In the genomic region with DNA sequence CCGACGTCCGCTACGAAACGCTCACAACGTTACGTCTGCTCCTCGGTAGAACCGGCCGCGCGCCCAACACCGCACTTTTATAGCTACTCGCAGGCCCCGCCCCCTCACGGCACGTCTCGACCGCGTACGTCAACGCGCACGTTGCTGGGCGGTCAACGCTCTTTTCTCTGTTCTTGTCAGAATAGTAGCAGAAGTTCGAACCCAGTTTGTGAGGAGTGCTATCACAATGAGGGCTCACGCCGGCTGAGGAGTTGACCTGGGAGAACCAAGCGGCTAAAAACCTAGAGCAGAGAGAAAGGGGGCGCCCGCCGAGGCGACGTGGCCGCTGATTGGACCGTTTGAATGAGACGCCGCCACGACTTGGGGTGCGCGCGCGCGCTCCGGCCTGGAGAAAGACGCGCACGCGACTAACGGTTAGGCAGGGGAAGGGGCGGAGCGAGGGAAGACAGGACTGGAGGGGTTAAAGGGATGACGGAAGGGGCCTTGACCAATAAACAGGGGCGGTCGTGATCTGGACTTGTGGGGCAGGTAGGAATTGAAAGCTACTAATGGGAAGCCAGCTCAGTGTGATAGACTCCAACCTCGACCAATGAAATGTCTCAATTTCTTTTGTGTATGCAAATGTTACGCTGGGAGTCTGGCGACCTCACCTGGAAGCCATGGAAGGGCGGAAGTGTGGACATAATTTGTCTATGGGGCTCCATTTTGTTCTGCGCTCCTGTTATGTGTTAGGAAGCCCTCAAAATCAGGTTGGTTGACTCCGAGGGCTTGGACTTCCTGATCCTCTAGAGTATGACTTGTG, we compare ENCODE assay signal across 8 mouse cellular contexts. TPM values are rescaled to one million over a fixed set of nuclear protein-coding genes. Genes with fewer than 3 reads are reported as not detected.
A peak's percentile ranks its signal among the peaks of the same experiment; 100 is the strongest.
DNase-seq lines count a peak whose midpoint lies in the region; ATAC-seq lines count a peak whose summit lies in the region.

A gene (minus strand): TSS at position 288 of the 802 bp plus-strand sequence.

- under 1% methylated on average over 62 of the region's 62 CpGs for WGBS in lung, embryonic 16.5 days

- DNase-seq in MEL-GATA-1-ER (ENCODE audit: extremely low read depth, low read depth) = peak; percentile 100
- DNase-seq in cerebellum, adult 8-10 months = peak; percentile 98
- peak; percentile 97 for DNase-seq in forelimb bud, embryonic 11.5 days (ENCODE audit: low read depth, low spot score)
- peak; percentile 98 for DNase-seq in layer of hippocampus, adult 9-10 months (ENCODE audit: low spot score)
- peak; percentile 97 for DNase-seq in ovary, postnatal 10 days (ENCODE audit: low spot score)
- peak; percentile 98 to 99 for DNase-seq in thymus, postnatal 10 days (ENCODE audit: low spot score in 2 of 2)

- peak within 1 kb of the TSS; percentile 99 for H3K4me3 ChIP-seq in lung, embryonic 16.5 days (ENCODE audit: low read length)

- peaks cover 22% of the 10 kb centered on the region for H3K4me1 ChIP-seq in lung, embryonic 16.5 days (replicated peaks; ENCODE audit: control insufficient read depth, insufficient read depth, low read length)

- peak within 1 kb of the TSS; percentile 99 for H3K27ac ChIP-seq in lung, embryonic 16.5 days (ENCODE audit: low read length)

- peaks cover 14% of the 10 kb centered on the region for H3K36me3 ChIP-seq in lung, embryonic 16.5 days (ENCODE audit: control insufficient read depth, insufficient read depth, low read length)

- no peaks in the 10 kb centered on the region for H3K9me3 ChIP-seq in lung, embryonic 16.5 days (ENCODE audit: control insufficient read depth, low read length)

- peak; percentile 95 for ATAC-seq in hematopoietic stem cell, adult 5-6 weeks (replicated peaks in 1 of 2; ENCODE audit: insufficient read depth in 1 of 2, low FRiP score in 2 of 2, low TSS enrichment in 1 of 2, low read depth in 1 of 2, poor library complexity in 2 of 2, severe bottlenecking in 2 of 2)
- peak; percentile 99 for ATAC-seq in lung, embryonic 16.5 days (ENCODE audit: low read depth)

- H3K9ac ChIP-seq in lung, embryonic 16.5 days (ENCODE audit: low read length) = peak within 1 kb of the TSS; percentile 100

- H3K27me3 ChIP-seq in lung, embryonic 16.5 days (ENCODE audit: control insufficient read depth, insufficient read depth, low read depth, low read length) = no peaks in the 10 kb centered on the region

- H3K4me2 ChIP-seq in lung, embryonic 16.5 days (ENCODE audit: low read depth, low read length) = peak within 1 kb of the TSS; percentile 80

RNA-seq across cellular contexts. Expression of the gene that starts here (rescaled TPM):
- total RNA-seq in hematopoietic stem cell, adult 5-6 weeks (2017) = 137 and 174 TPM in 2 replicates
- 355 and 372 TPM in 2 replicates for polyA plus RNA-seq in lung, embryonic 16.5 days (2015; fragmentation: Nextera tagmentation; extraction: Ambion mirVana)

Comparison
In these comparisons a context has a peak if more than half of its experiments do, and no peak if none do; other contexts are left out.
1. Peak in every context shown above with its lines: DNase-seq, ATAC-seq, H3K4me3 ChIP-seq and H3K27ac ChIP-seq.